10 mouse cellular contexts compared by ENCODE assay signal in genomic region chr9:65434140-65434539, GRCm38 (mm10). TPM values are rescaled to one million over a fixed set of nuclear protein-coding genes. Genes with fewer than 3 reads are reported as not detected.
DNase-seq lines count a peak whose midpoint lies in the region; ATAC-seq and TF ChIP-seq lines count a peak whose summit lies in the region.
"Had no signal": no experiment of that assay in that cellular context is flagged by ENCODE, and none has a peak within 500 bp of the region (broad histone marks: within the 10 kb centered on the region; RNA-seq: fewer than 3 reads in every experiment).

No protein-coding gene starts in this region.

- H3K9ac ChIP-seq in heart, embryonic 11.5 days (ENCODE audit: low read depth, low read length): no peak overlapping the region

- no peaks in the 10 kb centered on the region for H3K9me3 ChIP-seq in heart, embryonic 11.5 days (replicated peaks; ENCODE audit: control insufficient read depth, low read length)
- H3K9me3 ChIP-seq in G1E (replicated peaks): no peaks in the 10 kb centered on the region

- H3K36me3 ChIP-seq in heart, embryonic 11.5 days (ENCODE audit: control insufficient read depth, insufficient read depth, low read length): no peaks in the 10 kb centered on the region
- peaks cover 14% of the 10 kb centered on the region for H3K36me3 ChIP-seq in G1E (replicated peaks)

- WGBS in heart, embryonic 11.5 days (ENCODE audit: insufficient replicate concordance): 57% methylated on average over 5 of the region's 5 CpGs

- no peak overlapping the region for H3K4me2 ChIP-seq in heart, embryonic 11.5 days

- H3K27me3 ChIP-seq in heart, embryonic 11.5 days (ENCODE audit: control insufficient read depth, insufficient read depth, low read length): no peaks in the 10 kb centered on the region
- H3K27me3 ChIP-seq in G1E (ENCODE audit: insufficient read depth, low read length): peaks cover 4% of the 10 kb centered on the region

- no peak overlapping the region for H3K4me3 ChIP-seq in heart, embryonic 11.5 days (ENCODE audit: low read depth, low read length)
- H3K4me3 ChIP-seq in G1E (ENCODE audit: low read depth, low read length): no peak overlapping the region

- ATAC-seq in heart, embryonic 11.5 days (replicated peaks; ENCODE audit: insufficient number of reproducible peaks, low FRiP score, low TSS enrichment): no peak
- no peak for ATAC-seq in G1E (ENCODE audit: extremely low read depth, insufficient number of reproducible peaks, low FRiP score, poor library complexity, severe bottlenecking)
- ATAC-seq in megakaryocyte progenitor cell, adult 5-6 weeks (replicated peaks; ENCODE audit: poor library complexity): peak; percentile 65

- DNase-seq in heart, postnatal 36 days: peak; percentile 24 to 38
- peak; percentile 67 for DNase-seq in 3134 (ENCODE audit: extremely low read depth, insufficient read length, low spot score)
- DNase-seq in G1E (ENCODE audit: low spot score): no peak
- DNase-seq in c-Kit-positive CD71-positive TER-119-positive erythroid progenitor cells, embryonic 14.5 days (ENCODE audit: low spot score): peak; percentile 62
- DNase-seq in heart, postnatal 4 days: peak; percentile 57
- peak; percentile 73 for DNase-seq in thymus, postnatal 14 days

- intact Hi-C loops in heart, postnatal 36 days (cut with DNase I): loop anchor here (5.0 to 10.0 kb wide), 2 partner anchors 209 to 297 kb away; no protein-coding TSS in a partner anchor

- peak; percentile 55 for TF ChIP-seq CTCF in G1E (IDR thresholded peaks at IDR 0.05; ENCODE audit: low read depth, low read length)

- H3K27ac ChIP-seq in heart, embryonic 11.5 days (ENCODE audit: low read depth, low read length): no peak overlapping the region

- peaks cover 4% of the 10 kb centered on the region; the same call in 1 of the 2 replicates for H3K4me1 ChIP-seq in heart, embryonic 11.5 days (ENCODE audit: control insufficient read depth, insufficient read depth, low read length)
- peaks cover 29% of the 10 kb centered on the region for H3K4me1 ChIP-seq in G1E (ENCODE audit: insufficient read depth, low read depth, low read length)

RNA-seq across cellular contexts. Expression of gene Mtfmt, which starts 1.4 kb away (rescaled TPM):
- 1 to 10 TPM; 7.1 to 7.5 TPM for total RNA-seq in heart, postnatal 36 days (2021)
- 13.6 and 15.3 TPM in 2 replicates for polyA plus RNA-seq in heart, embryonic 11.5 days (2014; fragmentation: Nextera tagmentation; extraction: Ambion mirVana)
- 26.2 and 27.9 TPM in 2 replicates for total RNA-seq in G1E (2014; fragmentation: Nextera tagmentation)
- total RNA-seq in G1E (2017): 15.3 and 16.0 TPM in 2 replicates
- polyA plus RNA-seq in G1E (2012): 8.3 and 9.0 TPM in 2 replicates
- 1 to 10 TPM; 7.6 to 8.8 TPM for total RNA-seq in heart, postnatal 4 days (2021)
- total RNA-seq in megakaryocyte progenitor cell, adult 5-6 weeks (2015): 26.6 and 27.2 TPM in 2 replicates
- total RNA-seq in megakaryocyte progenitor cell, adult 5-6 weeks (2017): 16.4 and 19.5 TPM in 2 replicates

RNA-seq across cellular contexts. Expression of gene Slc51b, which starts 11.4 kb away (rescaled TPM):
- not detected for total RNA-seq in heart, postnatal 36 days (2021)
- polyA plus RNA-seq in heart, embryonic 11.5 days (2014; fragmentation: Nextera tagmentation; extraction: Ambion mirVana): not detected in 2 replicates
- total RNA-seq in G1E (2014; fragmentation: Nextera tagmentation) (not detected in 2 replicates), G1E (2017) (not detected in 2 replicates)
- not detected in 2 replicates for polyA plus RNA-seq in G1E (2012)
- total RNA-seq in heart, postnatal 4 days (2021): not detected
- not detected in 2 replicates for total RNA-seq in megakaryocyte progenitor cell, adult 5-6 weeks (2015)
- total RNA-seq in megakaryocyte progenitor cell, adult 5-6 weeks (2017): not detected in 2 replicates
- polyA plus RNA-seq: frontal cortex, adult 2 months; lung, embryonic 16.5 days had no signal

RNA-seq across cellular contexts. Expression of gene Spg21, which starts 26.6 kb away (rescaled TPM):
- total RNA-seq in heart, postnatal 36 days (2021): 10 to 100 TPM; 11.3 to 16.0 TPM
- 62.6 and 68.8 TPM in 2 replicates for polyA plus RNA-seq in heart, embryonic 11.5 days (2014; fragmentation: Nextera tagmentation; extraction: Ambion mirVana)
- total RNA-seq in G1E (2014; fragmentation: Nextera tagmentation): 26.4 and 40.2 TPM in 2 replicates
- 71.6 TPM in 2 replicates for total RNA-seq in G1E (2017)
- polyA plus RNA-seq in G1E (2012): 19.7 and 24.0 TPM in 2 replicates
- 10 to 100 TPM; 24.6 to 27.8 TPM for total RNA-seq in heart, postnatal 4 days (2021)
- total RNA-seq in megakaryocyte progenitor cell, adult 5-6 weeks (2015): 56.3 and 57.2 TPM in 2 replicates
- total RNA-seq in megakaryocyte progenitor cell, adult 5-6 weeks (2017): 62.7 and 75.8 TPM in 2 replicates

RNA-seq across cellular contexts. Expression of gene Rasl12, which starts 35.8 kb away (rescaled TPM):
- total RNA-seq in heart, postnatal 36 days (2021): 1 to 10 TPM; 8.4 to 9.2 TPM
- 2.2 and 2.5 TPM in 2 replicates for polyA plus RNA-seq in heart, embryonic 11.5 days (2014; fragmentation: Nextera tagmentation; extraction: Ambion mirVana)
- total RNA-seq in G1E (2014; fragmentation: Nextera tagmentation) (not detected in 2 replicates), G1E (2017) (0.16 and 0.23 TPM in 2 replicates)
- polyA plus RNA-seq in G1E (2012): not detected in 2 replicates
- 10 to 100 TPM in 1 of 2 experiments, 1 to 10 TPM in 1; 10.0 to 10.7 TPM for total RNA-seq in heart, postnatal 4 days (2021)
- total RNA-seq in megakaryocyte progenitor cell, adult 5-6 weeks (2015): not detected in 2 replicates
- total RNA-seq in megakaryocyte progenitor cell, adult 5-6 weeks (2017): not detected in 2 replicates

RNA-seq across cellular contexts. Expression of gene Kbtbd13, which starts 42.7 kb away (rescaled TPM):
- 1 to 10 TPM; 2.2 to 2.4 TPM for total RNA-seq in heart, postnatal 36 days (2021)
- 0.94 and 2.1 TPM in 2 replicates for polyA plus RNA-seq in heart, embryonic 11.5 days (2014; fragmentation: Nextera tagmentation; extraction: Ambion mirVana)
- not detected in 2 replicates for total RNA-seq in G1E (2014; fragmentation: Nextera tagmentation)
- total RNA-seq in G1E (2017): not detected in 2 replicates
- not detected in 2 replicates for polyA plus RNA-seq in G1E (2012)
- 1 to 10 TPM; 1.1 to 1.2 TPM for total RNA-seq in heart, postnatal 4 days (2021)
- 0.10 TPM in 1 of 2 replicates, not detected in the other for total RNA-seq in megakaryocyte progenitor cell, adult 5-6 weeks (2015)
- 0.17 and 0.37 TPM in 2 replicates for total RNA-seq in megakaryocyte progenitor cell, adult 5-6 weeks (2017)
